Mouse (Mus musculus) mesoderm, embryonic 11.5 days (tissue): ENCODE measurements around the gene Prkab2.

Experiments
- DNase-seq: peaks from one replicate; pipeline ENCODE4 v3.0.0-alpha.2; 2012; ENCODE audit warnings: low read depth, low spot score

The Prkab2 gene

DNA sequence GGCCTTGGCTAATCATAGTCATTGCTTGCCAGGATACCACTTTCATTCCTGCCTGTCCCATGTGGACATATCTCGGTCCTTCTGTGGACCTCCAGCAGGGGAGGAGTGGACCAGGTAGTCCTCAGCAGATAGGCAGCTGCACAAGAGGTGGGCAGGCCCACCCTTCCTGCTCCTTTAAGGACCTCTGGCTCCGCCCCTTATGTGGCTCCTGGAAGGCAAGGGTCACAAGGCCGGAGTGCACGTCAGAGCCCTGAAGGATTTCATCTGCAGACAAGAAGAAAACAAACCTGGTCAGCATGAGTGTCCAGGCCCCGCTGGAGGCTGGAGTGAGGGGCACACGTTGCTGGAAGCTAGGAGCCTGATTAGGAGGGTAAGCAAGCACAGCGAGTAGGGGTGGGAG lies 32.6 kb downstream of the Prkab2 start:
- DNase-seq: no peak

DNA sequence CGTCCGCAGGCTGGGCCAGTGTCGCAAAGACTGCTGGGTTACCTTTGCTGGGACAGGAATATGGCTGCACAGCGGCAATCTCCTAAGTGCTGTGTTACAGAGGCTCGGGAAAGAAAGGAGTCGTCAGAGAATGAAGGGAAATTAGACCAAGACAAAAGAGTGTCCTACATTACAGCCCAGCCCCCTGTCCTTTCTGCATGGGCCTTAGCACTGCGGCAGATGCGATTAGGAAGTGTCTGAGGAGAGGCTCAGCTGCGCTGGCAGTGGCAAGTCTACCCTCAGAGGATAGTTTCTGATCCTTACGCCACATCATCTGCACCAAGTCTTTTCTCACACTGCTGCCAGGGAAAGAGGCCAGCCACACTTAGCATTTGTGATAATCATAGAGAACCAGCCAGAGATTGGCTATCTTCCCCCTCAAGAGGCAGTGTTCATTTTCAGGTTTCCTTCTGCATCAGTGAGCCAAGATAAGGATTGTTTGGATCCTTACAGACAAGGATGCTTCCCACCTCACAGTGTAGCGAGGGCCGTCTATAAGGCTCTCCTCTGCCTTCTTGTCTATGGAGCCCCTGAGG lies 33.5 kb downstream of the Prkab2 start:
- DNase-seq: no peak

- DNase-seq: no peak
These were observed 35.8 kb downstream of the Prkab2 start for GRCm38 (mm10) chr3:97693806-97694205.

DNA sequence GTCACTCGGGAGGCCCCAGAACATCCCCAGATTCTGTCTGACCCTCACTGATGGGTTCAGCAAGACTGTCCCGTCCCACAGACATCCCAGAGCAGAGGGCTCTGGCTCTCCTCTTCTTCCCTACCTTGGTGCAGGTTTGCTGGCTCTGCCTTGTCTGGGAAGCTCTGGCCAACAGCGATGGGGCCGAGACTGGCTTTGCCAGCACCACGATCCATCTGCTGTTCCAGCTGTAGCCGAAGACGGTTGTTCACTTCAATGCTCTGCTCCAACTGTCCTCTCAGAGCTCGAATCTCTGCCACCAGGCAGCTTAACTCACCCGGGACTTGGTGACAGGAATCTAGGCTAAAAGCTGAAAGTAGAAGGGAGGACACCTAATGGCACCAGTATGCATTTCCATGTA lies 38.9 kb downstream of the Prkab2 start:
- no peak for DNase-seq

GRCm38 (mm10) chr3:97697291-97697690 lies 39.3 kb downstream of the Prkab2 start:
- DNase-seq: no peak

DNA sequence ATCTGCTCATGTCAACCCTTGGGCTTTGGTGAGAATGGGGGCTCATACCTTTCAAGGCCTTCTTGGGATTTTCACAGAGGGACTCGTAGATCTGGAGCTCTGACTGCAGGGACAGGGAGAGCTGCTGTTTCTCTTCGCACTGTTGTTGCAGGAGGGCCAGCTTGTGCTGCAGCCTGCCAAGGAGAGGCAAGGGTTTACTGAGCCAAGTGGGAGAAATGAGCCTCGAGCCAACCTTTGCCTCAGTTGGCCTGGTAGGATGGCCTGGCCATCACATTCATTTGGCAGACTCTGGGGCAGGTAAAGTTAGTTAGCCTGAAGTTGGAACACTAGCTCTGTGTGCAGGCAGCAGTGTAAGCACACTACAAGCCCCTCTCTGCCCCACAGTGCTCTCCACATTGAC lies 41.1 kb downstream of the Prkab2 start:
- no peak for DNase-seq

DNA sequence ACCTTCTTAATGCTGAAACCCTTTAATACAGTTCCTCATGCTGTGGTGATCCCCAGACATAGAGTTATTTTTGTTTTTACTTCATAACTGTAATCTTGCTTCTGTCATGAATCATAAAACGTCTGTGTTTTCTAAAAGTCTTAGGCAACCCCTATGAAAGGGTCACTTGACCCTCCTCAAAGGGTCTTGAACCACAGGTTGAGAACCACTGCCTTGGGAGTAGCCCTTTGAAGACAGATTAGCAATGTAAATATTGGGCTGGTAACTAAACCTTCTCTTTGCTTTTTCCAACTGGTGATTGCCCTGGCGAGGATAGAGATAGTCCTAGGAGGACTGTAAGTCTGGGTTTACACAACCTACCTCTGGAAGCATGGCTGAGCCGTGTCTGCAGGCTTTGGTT lies 43.2 kb downstream of the Prkab2 start:
- DNase-seq: no peak

- DNase-seq: no peak
These were observed 44.6 kb downstream of the Prkab2 start for GRCm38 (mm10) chr3:97702448-97703080.

DNA sequence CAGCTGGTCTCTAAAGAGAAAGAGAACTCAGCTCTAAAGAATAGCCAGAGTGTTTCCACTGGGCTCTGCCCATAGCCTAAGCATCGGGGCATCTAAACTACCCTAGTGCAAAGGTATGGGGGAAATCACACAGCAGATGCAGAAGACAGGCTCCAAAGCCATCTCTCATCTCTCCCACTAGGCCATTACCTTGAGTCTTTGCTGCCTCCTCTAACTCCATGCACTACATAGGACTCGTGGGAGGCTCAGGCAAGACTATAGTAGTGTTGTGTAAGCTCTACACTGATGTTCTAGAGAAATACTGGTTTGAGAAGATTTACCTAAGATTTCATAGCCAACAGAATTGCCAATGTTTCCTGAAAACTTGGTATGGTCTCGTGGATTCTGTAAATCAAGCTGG lies 47.5 kb downstream of the Prkab2 start:
- no peak for DNase-seq

GRCm38 (mm10) chr3:97706561-97706960 lies 48.6 kb downstream of the Prkab2 start:
- DNase-seq: no peak

- DNase-seq: no peak
These were observed 52.1 kb downstream of the Prkab2 start for GRCm38 (mm10) chr3:97710134-97710533.

DNA sequence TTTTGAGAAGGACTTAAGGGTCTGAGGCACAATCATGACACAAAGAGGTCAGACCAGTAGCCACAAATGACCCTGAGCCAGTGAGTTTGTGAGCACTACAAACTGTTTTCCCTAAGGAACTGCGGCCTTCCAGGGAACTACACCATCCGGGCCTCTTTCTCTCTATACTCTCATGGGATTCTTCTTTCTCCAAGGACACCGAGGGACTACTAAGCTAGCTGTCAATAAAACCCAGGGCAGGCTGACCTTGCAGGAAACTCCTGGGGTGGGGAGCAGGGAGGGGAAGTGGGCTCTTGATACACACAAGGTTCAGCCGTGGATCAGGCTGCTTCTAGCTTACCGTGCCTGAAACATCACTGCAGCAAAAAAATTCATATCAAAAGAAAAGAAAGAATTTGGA lies 52.9 kb downstream of the Prkab2 start:
- no peak for DNase-seq

DNA sequence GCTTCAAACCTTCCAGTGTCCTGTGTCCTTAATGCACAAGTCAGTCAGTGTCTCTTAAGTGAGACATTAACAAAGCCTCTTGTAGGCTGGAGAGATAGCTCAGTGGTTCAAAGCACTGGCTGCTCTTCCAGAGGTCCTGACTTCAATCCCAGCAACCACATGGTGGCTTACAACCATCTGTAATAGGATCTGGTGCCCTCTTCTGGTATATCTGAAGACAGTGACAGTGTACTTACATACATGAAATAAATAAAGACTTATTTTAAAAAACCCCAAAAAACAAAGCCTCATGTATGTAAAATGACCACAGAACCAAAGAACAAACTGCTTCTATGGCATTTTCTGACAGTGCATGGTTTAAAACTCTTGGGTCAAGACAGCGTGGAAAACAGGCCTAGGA lies 57.9 kb downstream of the Prkab2 start:
- no peak for DNase-seq

GRCm38 (mm10) chr3:97719116-97719515 lies 61.1 kb downstream of the Prkab2 start:
- DNase-seq: no peak
